Mouse (Mus musculus) natural killer cell, adult 2 months (primary cell): ENCODE measurements around the gene Foxi3.
A peak's percentile ranks its signal among the peaks of the same experiment; 100 is the strongest.

Experiments
- DNase-seq, 2 experiments: peaks; one replicate each; pipeline ENCODE4 v3.0.0; 2022; ENCODE audit warnings: low spot score in 2 of 2

Foxi3 gene

DNA sequence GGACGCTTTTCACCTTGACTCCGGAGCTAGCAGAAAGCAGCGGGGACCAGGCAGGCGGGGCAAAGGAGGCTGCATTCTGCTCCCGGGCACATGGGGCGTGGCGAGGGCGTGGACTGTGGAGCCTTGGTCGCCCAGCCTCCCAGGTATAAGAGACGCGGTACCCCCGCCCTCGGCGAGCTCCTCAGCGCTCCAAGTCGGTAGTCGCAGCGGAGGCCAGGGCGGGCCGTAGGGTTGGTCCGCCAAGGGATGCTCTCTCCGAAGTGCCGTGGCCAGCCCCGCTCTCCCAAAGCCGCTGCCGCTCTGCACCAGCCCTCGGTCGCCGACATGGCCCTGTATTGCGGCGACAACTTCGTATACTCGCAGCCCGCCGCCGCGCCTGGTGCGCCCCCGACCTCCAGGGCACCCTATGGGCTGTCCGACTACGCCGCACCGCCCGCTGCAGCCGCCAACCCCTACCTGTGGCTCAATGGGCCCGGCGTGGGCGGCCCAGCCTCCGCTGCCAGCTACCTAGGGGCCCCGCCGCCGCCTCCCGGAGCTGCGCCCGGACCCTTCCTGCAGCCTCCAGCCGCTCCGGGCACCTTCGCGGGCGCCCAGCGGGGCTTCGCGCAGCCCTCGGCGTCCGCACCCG is at the start of gene Foxi3:
Gene Foxi3, plus strand, starts transcription at position 247 of the 628 bp plus-strand sequence.
- no peak for DNase-seq

DNA sequence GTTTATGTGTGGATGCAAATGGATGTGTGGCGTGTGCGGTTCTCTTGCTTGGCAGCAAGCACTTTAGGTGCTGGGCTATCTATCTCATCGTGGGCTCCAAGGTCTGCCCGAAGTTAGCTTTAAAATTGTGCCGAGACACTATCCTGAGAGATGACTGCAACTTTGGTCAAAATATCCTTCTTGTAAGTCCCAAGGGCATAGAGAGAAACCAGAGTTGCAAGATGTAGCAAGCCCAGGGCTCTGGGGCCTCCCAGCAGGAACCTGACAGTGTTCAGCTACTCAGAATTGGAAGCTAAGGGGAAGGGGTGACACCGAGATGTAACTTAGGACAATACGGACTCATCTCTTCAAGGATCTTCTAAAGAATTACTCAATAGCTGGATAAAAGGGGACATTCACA is 46.8 kb upstream of the Foxi3 start:
- no peak for DNase-seq

DNA sequence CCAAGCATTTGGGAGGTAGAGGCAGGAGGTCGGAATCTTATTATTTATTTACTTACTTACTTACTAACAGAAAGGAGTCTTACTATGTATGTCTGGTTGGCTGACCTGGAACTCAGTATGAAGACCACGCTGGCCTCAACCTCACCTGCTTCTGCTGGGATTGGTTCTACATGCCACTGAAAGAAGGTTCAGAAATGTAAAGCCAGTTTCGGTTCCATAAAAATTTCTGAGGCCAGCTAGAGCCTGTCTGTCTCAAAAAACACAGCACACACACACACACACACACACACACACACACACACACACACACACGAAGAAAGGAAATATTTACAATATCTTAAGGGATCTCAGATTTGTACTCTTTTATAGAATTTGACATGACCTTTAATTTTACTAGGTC is 46.0 kb upstream of the Foxi3 start:
- no peak for DNase-seq

DNA sequence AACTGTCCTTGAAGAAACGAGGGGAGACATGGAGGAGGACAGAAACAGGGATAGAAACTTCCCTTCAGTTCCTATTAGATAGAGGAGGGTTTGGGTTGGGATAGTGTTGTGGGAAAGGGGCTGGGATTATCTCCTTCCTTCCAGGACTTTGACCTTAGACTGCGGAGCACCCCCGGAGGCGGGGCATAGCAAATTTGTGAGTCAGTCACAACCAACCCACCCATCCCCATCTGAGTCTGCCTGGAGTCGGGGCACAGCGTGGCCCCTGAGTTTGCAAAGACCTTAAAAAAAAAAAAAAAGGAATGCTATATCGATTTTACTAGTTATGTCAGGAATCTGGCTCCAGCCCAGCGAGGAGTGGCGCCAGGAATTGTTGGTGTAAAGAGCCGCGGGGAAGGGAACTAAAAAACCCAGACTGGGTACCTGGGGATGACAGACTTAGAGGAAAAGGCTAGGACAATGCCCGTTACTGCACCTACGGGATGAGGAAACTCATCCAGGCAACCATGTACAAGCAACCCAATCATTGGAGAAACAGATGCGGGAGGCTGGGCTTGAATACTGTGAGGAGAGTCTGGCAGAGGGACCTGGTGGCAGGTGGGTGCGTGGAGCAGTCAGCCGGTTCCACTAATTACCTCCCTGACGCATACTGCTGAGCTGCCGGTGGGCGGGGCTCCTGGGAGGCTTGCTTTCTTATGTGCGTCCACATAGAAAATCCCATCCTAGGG is 44.5 kb upstream of the Foxi3 start:
- DNase-seq: no peak

DNA sequence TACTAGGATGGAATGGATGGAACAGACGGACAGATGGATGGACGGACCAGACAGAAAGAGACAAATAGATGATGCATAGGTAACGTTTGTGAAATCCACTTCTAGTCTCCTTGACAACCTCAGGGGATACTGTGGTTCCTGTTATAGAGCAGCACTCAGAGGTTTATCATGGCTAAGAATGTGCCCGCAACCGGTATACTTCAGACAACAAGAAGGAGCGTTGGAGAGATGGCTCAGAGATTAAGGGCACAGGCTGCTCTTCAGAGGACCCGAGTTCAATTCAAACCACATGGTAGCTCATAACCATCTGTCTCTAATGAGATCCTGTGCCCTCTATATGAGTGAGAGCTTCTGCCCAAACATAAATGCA is 44.0 kb upstream of the Foxi3 start:
- DNase-seq: no peak

DNA sequence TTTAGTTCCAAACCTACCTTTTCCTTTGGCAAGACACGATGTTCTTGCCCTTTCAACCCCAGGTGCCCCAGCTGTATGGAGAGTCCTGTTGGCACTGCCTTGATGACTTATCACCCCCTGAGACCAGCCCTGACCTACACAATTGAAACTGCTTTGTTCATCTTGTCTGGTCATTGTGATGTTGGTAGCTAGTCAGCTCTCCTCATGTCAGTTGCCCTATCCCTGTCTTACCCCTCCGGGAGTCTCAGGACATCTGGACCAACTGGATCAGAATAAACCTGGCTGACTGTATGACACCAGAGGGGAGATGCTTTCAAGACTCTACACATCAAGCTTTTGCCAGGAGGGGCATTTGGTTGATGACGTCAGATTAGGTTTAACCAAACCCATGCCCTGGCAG is 37.5 kb upstream of the Foxi3 start, which contains the start of gene Tex37:
Gene Tex37, minus strand, starts transcription at position 101 of the 400 bp plus-strand sequence.
- no peak for DNase-seq

DNA sequence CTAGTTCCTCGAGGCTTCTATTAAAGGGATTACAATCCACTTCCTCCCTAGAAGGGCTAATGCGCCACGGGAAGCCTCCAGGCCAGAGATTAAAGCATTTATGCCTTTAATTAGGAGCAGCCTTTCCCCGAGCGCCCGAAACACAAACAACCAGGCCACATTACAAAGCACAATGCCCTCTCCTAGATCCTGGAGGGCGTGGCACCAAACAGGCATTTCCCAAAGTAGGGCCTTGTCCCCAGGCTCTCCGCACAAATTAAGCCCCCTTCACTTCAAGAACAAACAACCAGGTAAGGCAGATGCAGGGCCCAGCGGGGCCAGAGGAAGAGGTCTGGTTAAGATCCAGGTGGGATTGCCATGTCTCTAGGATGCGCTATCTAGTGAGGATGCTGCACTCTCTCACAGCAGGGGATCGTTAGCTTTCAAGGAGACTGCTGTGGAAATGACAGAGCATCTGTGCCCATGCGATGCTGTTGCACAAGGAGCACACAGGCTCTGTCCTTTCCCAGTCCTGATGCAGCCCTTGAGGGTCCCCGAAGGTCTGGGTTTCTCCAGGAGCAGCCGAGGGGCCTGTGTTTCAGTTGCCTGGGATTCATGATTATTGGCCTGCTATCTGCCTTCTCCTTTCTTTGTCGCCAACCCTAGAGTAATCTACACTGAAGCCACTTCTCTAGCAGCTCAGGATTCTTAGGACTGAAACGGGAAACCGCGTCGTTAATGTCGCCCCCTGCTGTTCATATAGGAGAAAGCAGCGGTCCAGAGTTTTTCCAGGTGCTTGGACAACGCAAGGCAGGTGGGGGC is 34.9 kb upstream of the Foxi3 start:
- peak in 1 of 2 experiments; percentile 9 for DNase-seq

DNA sequence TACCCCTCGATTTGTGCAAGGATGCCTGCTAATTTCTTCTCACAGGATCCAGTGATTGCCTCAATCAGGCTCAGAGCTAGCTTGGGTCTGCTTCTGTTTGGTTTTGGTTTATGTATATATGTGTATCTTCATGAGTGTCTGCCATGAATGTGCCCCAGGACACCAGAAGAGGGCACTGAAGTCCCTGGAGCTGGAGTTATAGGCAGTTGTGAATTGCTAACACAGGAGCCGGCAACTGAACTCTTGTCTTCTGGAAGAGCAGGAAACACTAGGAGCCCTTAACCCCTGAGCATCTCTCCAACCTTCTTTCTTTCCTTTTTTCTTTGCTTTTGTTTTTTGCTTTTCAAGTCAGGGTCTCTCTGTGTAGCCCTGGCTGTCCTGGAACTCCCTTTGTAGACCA is 24.5 kb upstream of the Foxi3 start:
- DNase-seq: no peak

DNA sequence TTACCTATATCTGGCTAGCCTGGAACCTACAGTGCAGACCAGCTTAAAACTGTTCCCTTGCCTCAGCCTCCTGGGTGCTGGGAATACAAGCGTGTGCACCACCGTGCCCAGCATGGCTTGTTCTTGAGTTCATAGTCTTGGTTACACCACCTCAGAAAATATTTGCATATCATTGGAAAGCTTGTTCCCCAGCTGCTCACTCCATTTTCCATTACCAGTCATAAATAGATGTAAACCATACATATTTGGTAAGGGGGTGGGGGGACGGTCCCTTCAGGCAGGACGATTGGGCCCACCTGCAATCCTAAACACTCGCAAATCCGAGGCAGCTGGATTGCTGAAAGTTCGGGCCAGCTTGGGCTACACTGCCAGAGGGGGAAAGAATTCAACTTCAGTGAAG is 3.1 kb upstream of the Foxi3 start:
- no peak for DNase-seq

DNA sequence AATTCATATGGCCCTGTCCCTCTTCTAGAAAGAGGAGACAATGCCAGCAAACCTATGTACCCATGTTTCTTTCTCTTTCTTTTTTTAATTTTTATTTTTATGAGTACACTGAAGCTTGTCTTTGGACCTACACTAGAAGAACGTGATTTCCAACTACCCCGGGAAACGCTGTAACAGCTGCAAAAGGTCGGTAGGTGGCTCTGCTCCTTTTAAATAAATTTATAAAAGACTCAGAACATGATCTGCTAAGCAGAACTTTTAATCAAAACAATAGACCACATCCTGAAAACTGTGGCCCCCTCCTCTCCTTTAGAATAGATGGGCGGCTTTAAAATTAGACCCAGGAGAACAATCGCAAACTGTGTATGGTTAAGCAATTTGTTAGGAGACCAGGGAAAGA is 2.3 kb upstream of the Foxi3 start:
- no peak for DNase-seq

DNA sequence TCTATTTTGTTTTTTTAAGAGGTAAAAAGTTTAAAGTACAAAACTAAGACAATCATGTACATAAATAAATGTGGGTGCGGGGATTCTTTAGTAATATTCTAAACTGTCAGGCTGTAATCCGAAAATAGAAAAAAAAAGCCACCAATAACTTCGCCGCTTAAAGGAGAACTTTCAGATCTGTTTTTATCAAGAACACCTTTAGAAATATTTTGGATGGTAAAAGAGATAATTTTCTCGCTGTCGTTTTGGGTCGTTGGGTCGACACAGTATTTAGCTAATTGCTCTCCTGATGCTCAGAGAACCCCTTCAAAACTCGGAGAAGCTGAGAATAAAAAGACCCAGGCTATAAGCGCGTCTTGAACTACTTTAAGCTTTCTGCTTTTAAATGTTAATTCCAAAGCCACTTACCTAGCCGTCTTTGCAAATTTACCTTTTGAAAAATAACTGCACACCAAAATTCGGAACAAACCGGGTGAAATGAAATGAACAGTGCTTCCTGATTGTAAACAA is 985 bp upstream of the Foxi3 start:
- no peak for DNase-seq

DNA sequence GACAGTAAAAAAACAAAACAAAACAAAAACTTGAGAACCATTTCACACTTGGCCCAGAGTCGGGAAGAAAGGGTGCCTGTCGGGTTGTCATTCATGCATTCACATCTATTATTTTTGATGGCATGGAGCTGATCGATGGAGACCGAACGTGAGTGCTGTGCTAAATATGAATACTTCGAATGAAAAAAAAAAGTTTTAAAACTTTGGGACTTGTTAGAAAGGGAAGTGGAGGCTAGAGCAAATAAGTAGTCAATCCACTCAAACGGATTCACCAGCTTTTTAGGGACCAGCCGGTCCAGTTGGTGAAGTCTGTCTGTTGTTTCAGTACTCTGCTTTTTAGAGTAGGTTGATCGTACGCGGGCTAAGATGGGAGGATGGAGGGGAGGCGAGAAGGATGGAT is 490 bp upstream of the Foxi3 start:
- no peak for DNase-seq

DNA sequence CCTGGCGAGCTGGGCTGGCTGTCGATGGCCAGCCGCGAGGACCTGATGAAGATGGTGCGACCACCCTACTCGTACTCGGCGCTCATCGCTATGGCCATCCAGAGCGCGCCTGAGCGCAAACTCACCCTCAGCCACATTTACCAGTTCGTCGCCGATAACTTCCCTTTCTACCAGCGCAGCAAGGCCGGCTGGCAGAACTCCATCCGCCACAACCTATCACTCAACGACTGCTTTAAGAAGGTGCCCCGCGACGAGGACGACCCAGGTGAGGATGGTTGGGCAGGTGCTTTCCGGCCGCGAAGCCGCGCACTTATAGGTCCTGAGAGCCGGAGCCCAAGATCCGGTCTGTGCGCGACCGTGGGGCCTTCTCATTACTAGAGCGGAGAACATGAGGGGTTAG is 605 bp downstream of the Foxi3 start:
- no peak for DNase-seq

DNA sequence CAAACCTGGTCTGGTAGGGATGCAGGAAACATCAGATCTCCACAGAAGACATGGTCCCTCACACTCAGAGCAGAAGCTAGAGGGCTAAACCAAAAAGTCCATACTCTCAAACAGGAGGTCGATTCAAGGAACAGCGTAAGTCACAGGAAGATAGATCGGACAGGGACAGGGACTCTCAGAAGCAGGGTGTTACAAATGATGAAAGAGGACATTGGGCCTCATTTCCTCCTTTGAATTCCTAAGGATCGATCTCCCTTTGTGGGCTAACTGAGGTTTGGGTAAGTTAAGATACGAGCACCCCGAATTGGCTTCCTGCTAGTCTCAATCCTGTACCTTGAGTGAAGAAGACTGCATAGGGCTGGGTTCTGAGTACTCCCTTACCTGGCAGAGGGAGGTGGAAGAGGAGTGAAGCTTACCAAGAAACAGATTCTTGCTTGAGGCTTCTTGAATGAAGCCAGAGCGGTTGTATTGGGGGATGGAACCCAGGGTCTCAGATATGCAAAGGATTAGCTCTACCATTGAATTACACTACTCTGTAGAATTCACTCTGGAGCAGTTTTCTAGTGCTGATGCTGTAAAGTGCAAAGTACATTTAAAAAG is 1.1 kb downstream of the Foxi3 start:
- no peak for DNase-seq

DNA sequence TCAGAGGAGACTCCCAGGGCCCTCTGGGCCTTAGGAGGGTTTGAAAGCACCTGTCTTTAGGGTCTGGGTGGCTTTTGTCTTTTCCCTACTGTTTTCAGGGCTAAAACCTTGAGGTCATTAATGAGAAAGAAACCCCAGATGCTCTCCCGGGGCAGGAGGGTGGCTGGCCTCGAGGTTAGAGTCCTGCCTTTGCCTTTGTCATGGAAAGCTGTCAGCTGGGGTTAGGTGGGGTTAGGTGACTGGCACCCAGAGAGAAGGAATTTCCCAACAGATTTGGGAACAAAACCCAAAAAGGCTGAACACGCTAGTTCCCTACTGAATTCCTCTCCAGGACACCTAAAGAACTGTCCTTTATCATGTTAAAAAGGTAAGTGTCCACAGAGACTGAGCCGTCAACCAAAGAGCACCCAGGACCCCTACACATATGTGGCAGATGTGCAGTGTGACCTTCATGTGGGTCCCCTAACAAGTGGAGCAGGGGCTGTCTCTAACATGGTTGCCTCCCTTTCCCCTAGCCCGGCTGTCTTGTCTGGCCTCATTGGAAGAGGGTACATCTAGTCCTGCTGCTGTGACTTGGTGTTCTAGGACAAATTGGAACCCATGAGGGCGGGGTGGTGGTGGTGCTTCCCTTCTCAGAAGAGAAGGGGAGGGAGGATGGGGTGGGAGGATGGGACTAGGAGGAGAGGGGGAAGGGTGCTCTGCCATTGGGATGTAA is 7.9 kb downstream of the Foxi3 start:
- no peak for DNase-seq

DNA sequence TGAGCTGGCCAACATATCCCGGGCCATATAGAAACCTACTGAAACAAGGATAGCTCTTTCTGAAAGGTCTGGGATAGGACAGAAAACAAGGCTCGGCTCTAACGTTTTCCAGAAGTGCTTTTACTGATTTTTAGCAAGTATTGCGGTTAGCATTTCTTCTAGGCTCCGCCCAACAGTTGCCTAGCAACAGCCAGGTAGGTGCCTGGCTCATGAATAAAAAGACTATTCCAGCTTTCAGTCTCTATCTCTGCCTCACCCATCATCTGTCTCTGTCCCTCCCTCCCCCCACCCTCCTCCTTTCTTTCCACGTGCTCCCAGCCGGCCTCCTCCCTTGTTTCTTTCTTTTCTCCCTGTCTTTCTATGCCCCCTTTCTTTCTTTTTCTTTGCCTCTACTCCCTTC is 9.4 kb downstream of the Foxi3 start:
- DNase-seq: no peak

DNA sequence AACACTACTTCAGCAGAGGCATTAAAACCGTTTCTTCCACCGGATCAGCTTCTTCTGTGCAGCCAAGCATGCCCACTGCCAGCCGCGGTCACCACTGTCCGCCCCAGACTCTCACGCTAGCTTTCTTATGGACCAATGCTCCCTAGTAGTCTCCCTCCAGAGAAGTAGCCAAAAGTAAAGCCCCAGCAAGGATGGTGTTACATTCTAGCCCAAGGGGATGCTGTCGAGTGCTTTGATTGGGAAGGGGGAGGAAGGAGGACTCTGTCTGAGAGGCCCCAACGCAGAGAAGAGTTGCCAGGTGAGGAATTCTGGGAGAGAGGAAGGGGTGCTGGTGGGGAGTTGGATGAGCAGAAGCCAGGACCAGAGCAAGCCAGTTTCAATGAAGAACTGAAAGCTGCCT is 11.1 kb downstream of the Foxi3 start:
- no peak for DNase-seq

DNA sequence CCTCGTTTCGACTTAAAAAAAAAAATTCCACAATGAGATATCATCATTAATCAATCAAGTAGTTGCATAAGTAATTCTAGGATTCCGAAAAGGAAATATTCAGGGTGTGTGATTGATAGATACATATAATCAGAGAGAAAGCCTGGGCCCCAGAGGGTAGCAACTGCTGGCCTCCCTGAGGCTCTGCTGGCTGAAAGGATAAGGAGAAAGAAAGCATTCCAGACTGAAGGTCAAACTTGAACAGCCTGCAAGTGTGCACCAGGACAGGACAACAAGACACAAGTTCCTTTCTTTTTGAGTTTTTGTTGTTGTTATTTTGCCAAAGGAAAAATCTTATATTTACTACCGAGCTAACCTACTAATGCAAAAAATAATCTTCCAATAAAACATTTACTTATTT is 12.0 kb downstream of the Foxi3 start:
- DNase-seq: no peak

DNA sequence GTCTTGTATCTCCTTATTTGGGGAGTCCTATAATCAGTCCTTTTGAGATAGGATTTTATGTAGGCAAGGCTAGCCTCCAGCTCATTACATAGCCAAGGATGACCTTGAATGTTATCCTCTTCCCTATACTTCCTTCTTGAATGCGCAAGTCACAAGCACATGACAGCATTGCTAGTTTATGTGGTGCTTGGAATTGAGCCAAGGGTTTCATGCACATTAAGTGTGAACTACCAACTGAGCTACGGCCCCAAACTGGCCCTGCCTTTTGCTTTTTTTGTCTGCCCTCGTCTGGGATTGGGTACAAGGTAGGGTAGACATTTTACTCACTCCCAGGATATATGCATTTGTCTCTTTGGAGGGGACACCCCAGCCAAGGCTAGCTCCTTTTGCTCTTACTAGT is 16.7 kb downstream of the Foxi3 start:
- no peak for DNase-seq

DNA sequence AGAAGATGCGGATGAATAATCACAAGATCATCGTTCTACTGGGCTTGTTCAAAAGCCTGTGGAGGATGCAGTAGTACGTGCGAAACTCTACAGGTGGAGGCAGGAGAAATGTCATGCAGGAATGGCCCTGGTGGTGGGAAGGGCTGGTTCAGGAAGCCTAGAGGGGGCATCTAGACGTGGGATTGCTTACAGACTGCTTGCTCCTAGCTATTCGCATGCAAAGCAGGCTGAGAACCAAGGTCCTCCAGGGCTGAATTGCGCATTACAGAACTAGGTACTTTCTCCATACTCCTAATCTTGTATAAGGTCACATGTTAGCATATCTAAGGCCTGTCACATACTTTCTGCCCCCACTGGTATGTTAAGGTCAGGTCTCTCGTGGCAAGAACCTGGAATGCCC is 24.7 kb downstream of the Foxi3 start:
- DNase-seq: no peak

DNA sequence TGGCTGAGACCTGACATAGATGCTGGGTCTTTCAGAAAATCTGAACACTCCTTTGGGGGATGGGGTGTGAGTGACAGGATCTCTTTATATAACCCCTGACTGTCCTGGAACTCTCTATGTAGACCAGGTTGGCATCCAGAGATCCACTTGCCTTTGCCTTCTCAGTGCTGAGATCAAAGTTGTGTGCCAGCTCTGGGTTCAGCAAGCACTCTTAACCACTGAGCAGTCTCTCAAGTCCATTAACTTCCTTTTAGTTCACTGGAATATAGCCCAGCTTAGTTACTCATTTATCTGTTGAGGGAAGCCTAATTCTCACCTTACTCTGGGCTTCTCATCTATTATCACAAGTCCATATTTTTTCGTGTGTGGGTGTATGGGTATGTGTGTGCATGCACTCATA is 26.1 kb downstream of the Foxi3 start:
- no peak for DNase-seq

DNA sequence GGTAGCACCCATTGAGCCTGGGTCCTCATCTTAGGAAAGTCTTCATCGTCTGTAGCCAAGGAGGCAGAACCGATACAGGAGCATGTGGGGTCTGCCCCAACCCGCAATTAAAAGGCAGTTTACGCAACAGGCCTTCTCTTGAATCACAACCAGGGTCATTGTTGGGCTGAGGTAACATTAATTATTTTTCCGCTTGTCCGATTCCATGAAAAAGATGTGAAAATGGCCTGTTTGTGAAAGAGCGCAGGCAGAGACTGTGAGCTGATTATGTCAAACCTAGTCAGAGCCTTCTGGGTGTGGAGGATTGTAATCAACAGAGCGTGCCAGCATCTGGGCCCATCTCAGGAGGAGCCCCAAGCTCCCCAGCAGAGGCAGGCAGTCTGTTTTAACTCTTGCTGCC is 30.4 kb downstream of the Foxi3 start:
- DNase-seq: no peak
